Mouse (Mus musculus) heart, postnatal 0 days (tissue): ENCODE results near the gene Per2. TPM values are rescaled to one million over a fixed set of nuclear protein-coding genes. Genes with fewer than 3 reads are reported as not detected.

Source experiments
- ATAC-seq: fragments of 200-750 bp; cut with Nextera tagmentation; 2 replicates; pipeline ENCODE4 v1.8.0; 2017; ENCODE audit warnings: low read depth, moderate number of reproducible peaks, moderate library complexity; ENCODE audit not compliant: insufficient read depth
- DNase-seq: peaks from one replicate; pipeline ENCODE4 v3.0.0-alpha.2; 2016; ENCODE audit warnings: low spot score
- H3K27ac ChIP-seq: fragments of 300-500 bp; sonication (generic); 2 replicates; pipeline ENCODE4 v1.5.1; 2014; ENCODE audit warnings: low read depth, mild to moderate bottlenecking
- H3K27me3 ChIP-seq: fragments of 300-500 bp; sonication (generic); 2 replicates; pipeline ENCODE4 v1.6.1; 2014; ENCODE audit warnings: low read length, mixed read lengths; ENCODE audit not compliant: control insufficient read depth, insufficient read depth
- H3K36me3 ChIP-seq: fragments of 300-500 bp; sonication (generic); replicated peaks from 2 replicates; pipeline ENCODE4 v1.6.1; 2014; ENCODE audit warnings: low read length, mixed read lengths; ENCODE audit not compliant: control insufficient read depth, insufficient read depth
- H3K4me1 ChIP-seq: fragments of 300-500 bp; sonication (generic); 2 replicates; pipeline ENCODE4 v1.6.1; 2014; ENCODE audit warnings: antibody characterized with exemption; ENCODE audit not compliant: control insufficient read depth, insufficient read depth
- H3K4me2 ChIP-seq: fragments of 300-500 bp; sonication (generic); 2 replicates; pipeline ENCODE4 v1.6.1; 2014; ENCODE audit warnings: low read depth, mild to moderate bottlenecking, low read length, moderate library complexity
- H3K4me3 ChIP-seq: fragments of 300-500 bp; sonication (generic); 2 replicates; pipeline ENCODE4 v1.5.1; 2014; ENCODE audit warnings: low read depth, low read length
- H3K9ac ChIP-seq: fragments of 300-500 bp; sonication (generic); replicated peaks from 2 replicates; pipeline ENCODE4 v1.6.1; 2014; ENCODE audit warnings: low read depth, low read length, mixed read lengths
- H3K9me3 ChIP-seq: fragments of 300-500 bp; sonication (generic); replicated peaks from 2 replicates; pipeline ENCODE4 v1.6.1; 2016; ENCODE audit warnings: low read length; ENCODE audit not compliant: control insufficient read depth
- CTCF ChIP-seq: IDR thresholded peaks from 2 replicates; pipeline ENCODE4 v1.5.1; 2016; ENCODE audit warnings: antibody characterized with exemption, control low read depth, low read depth
- EP300 ChIP-seq: IDR thresholded peaks from 2 replicates; pipeline ENCODE4 v1.6.1; 2016; ENCODE audit warnings: antibody characterized with exemption, low read depth
- WGBS: fragments of 180-500 bp; shearing (Covaris S2); extraction: QIAGEN DNeasy Blood & Tissue Kit; methylation state at CpG from one replicate; pipeline ENCODE4 v1.1.7; 2014; 5-methylcytosine and 5-hydroxymethylcytosine counted together
- polyA plus RNA-seq: library from polyadenylated mRNA; unstranded; fragments of >200 nt; fragmentation: Nextera tagmentation; extraction: Ambion mirVana; gene quantifications from 2 replicates; pipeline ENCODE4 v1.2.1, GENCODE M21; 2015
- total RNA-seq: library from RNA; depleted of rRNA; stranded (reverse); fragments of >200 nt; gene quantifications from 2 replicates; pipeline ENCODE4 v1.2.3, GENCODE M21; 2014; ENCODE audit warnings: low replicate concordance; rRNA removed

The Per2 gene
- total RNA-seq (11.1 and 14.0 TPM in 2 replicates), polyA plus RNA-seq (2.3 and 3.3 TPM in 2 replicates)

GRCm38 (mm10) chr1:91459059-91459809 lies at the start of gene Per2:
Per2 (minus strand) TSS chr1:91459324.
- Histone ChIP-seq H3K9me3 (no peaks in the 10 kb centered on the region), H3K27me3 (no peaks in the 10 kb centered on the region)
- WGBS = under 1% methylated on average over 89 of the region's 91 CpGs

GRCm38 (mm10) chr1:91504615-91505014 lies 45.5 kb upstream of the Per2 start:
- Histone ChIP-seq H3K27ac (no peak overlapping the region), H3K9ac (no peak overlapping the region), H3K4me2 (no peak overlapping the region), H3K9me3 (no peaks in the 10 kb centered on the region), H3K36me3 (peaks cover 29% of the 10 kb centered on the region), H3K27me3 (no peaks in the 10 kb centered on the region), H3K4me3 (no peak overlapping the region), H3K4me1 (no peaks in the 10 kb centered on the region)
- DNase-seq = no peak
- TF ChIP-seq EP300 (no peak), CTCF (no peak)
- 55% methylated on average over 3 of the region's 3 CpGs for WGBS
- ATAC-seq = no peak

More at GRCm38 (mm10) chr1:91459059-91459809, at the start of gene Per2:
- TF ChIP-seq CTCF (peak; percentile 29), EP300 (peak; percentile 96)
- Histone ChIP-seq H3K27ac (peak within 1 kb of the TSS; percentile 87), H3K4me1 (peaks cover 54% of the 10 kb centered on the region), H3K4me3 (peak within 1 kb of the TSS; percentile 71), H3K4me2 (peak within 1 kb of the TSS; percentile 71), H3K9ac (peak within 1 kb of the TSS; percentile 79), H3K36me3 (no peaks in the 10 kb centered on the region)
- ATAC-seq (peak; percentile 95), DNase-seq (peak; percentile 98)

GRCm38 (mm10) chr1:91498579-91498978 lies 39.5 kb upstream of the Per2 start:
- Histone ChIP-seq H3K9ac (no peak overlapping the region), H3K4me2 (no peak overlapping the region), H3K27me3 (no peaks in the 10 kb centered on the region), H3K27ac (no peak overlapping the region), H3K4me1 (peaks cover 7% of the 10 kb centered on the region), H3K4me3 (no peak overlapping the region), H3K36me3 (peaks cover 20% of the 10 kb centered on the region), H3K9me3 (no peaks in the 10 kb centered on the region)
- DNase-seq (no peak), ATAC-seq (no peak)
- no peak for TF ChIP-seq EP300
- no peak for TF ChIP-seq CTCF
- WGBS = 98% methylated on average over 6 of the region's 6 CpGs

DNA sequence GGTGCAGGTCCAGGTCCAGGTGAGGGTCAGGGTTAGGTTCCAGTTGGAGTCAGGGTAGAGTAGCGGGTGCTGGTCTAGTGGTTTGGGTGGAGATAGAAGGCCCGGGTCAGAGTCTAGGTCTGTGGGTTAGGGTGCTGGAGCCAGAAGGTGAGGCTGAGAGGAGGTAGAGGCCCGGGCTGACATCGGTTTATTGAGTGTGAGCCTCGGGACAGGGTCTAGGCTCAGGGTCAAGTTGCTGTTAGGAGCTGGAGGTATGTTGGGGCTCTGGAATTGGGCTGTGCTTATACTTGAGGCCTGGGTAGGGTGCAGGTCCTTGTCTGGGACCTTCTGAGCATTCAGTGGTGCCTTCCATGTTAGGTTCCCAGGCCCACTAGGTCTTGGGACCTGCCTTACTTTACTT lies 36.2 kb upstream of the Per2 start:
- peaks cover 7% of the 10 kb centered on the region for H3K4me1 ChIP-seq
- no peak for TF ChIP-seq CTCF
- no peak for TF ChIP-seq EP300
- DNase-seq = no peak
- H3K9me3 ChIP-seq = no peaks in the 10 kb centered on the region
- peak overlapping the region; percentile 76 for H3K9ac ChIP-seq
- no peak for ATAC-seq
- WGBS = 51% methylated on average over 5 of the region's 5 CpGs
- H3K27ac ChIP-seq = no peak overlapping the region
- peak overlapping the region; percentile 97 for H3K4me2 ChIP-seq
- H3K36me3 ChIP-seq = peaks cover 5% of the 10 kb centered on the region; the same call in 1 of the 2 replicates
- H3K4me3 ChIP-seq = peak overlapping the region; percentile 96
- no peaks in the 10 kb centered on the region for H3K27me3 ChIP-seq

- Histone ChIP-seq H3K27ac (no peak within 1 kb of the TSS), H3K4me1 (peaks cover 7% of the 10 kb centered on the region), H3K4me2 (peak within 1 kb of the TSS; percentile 97), H3K9ac (peak within 1 kb of the TSS; percentile 76), H3K9me3 (no peaks in the 10 kb centered on the region), H3K36me3 (peaks cover 3% of the 10 kb centered on the region; the same call in 1 of the 2 replicates), H3K4me3 (peak within 1 kb of the TSS; percentile 96), H3K27me3 (no peaks in the 10 kb centered on the region)
- under 1% methylated on average over 72 of the region's 79 CpGs for WGBS
- ATAC-seq = peak; percentile 99
- DNase-seq = peak; percentile 90
- TF ChIP-seq EP300 (no peak), CTCF (no peak)
Measured at GRCm38 (mm10) chr1:91494457-91495140, 35.5 kb upstream of the Per2 start, which contains the start of gene Traf3ip1. Traf3ip1 (plus strand) TSS chr1:91494647.
